Mouse (Mus musculus) CH12F3 (cell line): Measurements from ENCODE around the gene Crybb1.

Experiments
- in situ Hi-C: fragments of 300-500 bp; cut with MboI; formaldehyde crosslinking; loops from 2 replicates; pipeline ENCODE4 v1.14.3; 2020; ENCODE audit warnings: low sequenced_read_pairs

The Crybb1 gene

GRCm38 (mm10) chr5:112236631-112237030 lies 19.0 kb upstream of the Crybb1 start:
- in situ Hi-C loops, result loop anchor here (10.0 kb wide), 1 partner anchor 188 kb away; no protein-coding TSS in a partner anchor

GRCm38 (mm10) chr5:112237439-112237838 lies 18.2 kb upstream of the Crybb1 start:
- in situ Hi-C loops, result loop anchor here (10.0 kb wide), 1 partner anchor 187 kb away; no protein-coding TSS in a partner anchor

- in situ Hi-C loops, result loop anchor here (10.0 kb wide), 1 partner anchor 187 kb away; no protein-coding TSS in a partner anchor
Measured at GRCm38 (mm10) chr5:112237866-112238570, 17.6 kb upstream of the Crybb1 start.

DNA sequence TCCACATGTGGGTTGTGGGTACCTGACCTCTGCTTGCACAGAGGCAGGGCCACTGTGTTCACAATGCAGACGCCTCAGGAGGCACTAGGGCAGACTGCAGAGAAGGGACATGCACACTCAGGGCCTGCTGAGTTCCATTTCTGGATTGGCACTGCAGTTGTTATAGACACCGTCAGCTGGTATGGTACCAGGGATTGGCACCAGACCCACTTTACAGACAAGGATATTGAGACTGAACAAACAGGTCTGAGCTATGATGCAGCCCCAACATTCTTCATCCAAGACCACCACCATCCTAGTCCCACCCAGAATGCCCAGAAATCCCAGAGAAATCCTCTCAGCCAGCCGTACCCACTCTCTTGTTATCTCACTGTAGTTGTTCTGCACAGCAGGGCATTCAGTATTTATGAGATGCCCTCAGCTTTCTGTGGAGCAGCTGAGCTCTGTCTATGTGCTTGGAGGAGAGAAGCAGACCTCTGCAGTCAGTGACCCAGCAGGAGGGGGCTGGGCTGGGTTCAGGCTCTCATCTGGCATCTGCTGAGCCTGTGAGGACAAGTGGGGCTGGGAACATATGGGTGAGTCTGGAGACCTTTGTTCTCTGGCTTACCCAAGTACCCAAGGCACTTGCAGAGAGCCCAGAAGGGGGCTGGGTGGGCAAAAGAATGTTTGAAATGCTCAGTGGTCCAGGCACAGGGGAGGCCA lies 16.7 kb upstream of the Crybb1 start:
- in situ Hi-C loops, result loop anchor here (10.0 kb wide), 1 partner anchor 186 kb away; no protein-coding TSS in a partner anchor

DNA sequence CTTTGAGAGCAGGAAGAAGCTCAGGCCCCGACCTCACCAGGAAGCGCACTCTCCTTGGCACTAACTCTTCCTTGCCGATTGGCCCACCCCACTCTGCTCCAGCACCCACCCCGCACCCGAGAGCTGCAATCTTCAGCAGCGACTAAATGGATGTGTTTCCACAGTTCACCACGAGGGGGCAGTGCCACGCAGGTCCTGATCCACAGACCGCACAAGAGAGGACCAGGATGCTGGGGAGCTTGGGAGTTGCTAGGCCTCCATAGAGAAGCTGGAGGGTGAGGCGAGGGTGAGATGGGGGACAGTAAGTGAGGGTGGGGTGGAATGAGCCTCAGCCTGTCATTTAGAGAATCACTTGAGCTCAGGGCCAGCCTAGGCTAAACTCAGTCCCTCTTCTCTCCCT lies 14.9 kb upstream of the Crybb1 start:
- in situ Hi-C loops, result loop anchor here (10.0 kb wide), 1 partner anchor 84 kb away; the partner anchor contains the start of gene Tfip11

- in situ Hi-C loops, result loop anchor here (10.0 kb wide), 1 partner anchor 83 kb away; the partner anchor contains the start of gene Tfip11
Measured at GRCm38 (mm10) chr5:112241849-112242248, 13.8 kb upstream of the Crybb1 start.

GRCm38 (mm10) chr5:112242361-112242778 lies 13.2 kb upstream of the Crybb1 start:
- in situ Hi-C loops, result loop anchor here (10.0 kb wide), 1 partner anchor 82 kb away; the partner anchor contains the start of gene Tfip11

- in situ Hi-C loops, result loop anchor here (10.0 kb wide), 1 partner anchor 82 kb away; the partner anchor contains the start of gene Tfip11
Measured at GRCm38 (mm10) chr5:112243041-112243440, 12.6 kb upstream of the Crybb1 start.

DNA sequence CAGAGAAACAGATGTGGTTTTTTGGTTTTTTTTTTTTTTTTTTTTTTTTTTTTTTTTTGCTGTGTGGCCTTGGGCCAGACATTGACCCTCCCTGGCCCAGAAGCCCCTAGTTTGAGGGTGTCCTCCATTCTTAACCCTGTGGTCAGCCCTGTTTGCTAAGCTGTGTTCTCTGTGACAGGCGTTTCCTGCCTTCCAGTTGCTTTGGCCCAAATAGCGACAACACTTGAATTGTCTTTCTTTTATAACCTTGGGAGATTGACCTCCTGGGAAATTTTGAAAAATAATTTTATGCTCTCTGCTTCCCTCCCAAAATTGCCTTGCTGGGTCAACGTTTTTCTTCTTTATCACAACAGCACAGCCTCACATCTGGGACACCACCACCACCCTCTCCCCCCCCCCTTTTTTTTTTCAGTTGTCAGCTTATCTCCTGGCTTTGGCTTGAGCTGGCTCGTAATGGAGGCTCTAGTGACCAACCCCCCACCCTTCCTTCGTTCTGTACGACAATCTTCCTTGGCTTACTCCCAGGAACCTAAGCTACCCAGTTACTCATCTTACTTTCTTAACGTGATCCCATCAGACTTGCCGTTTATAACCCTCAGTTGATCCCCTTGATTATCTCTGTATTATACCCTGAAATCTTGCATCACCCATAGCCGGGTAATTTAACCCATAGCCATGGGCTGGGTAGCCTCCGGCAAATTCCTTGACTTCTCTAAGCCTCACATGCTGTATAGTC lies 11.9 kb upstream of the Crybb1 start:
- in situ Hi-C loops, result loop anchor here (10.0 kb wide), 1 partner anchor 81 kb away; the partner anchor contains the start of gene Tfip11

GRCm38 (mm10) chr5:112244275-112244562 lies 11.4 kb upstream of the Crybb1 start:
- in situ Hi-C loops, result loop anchor here (10.0 kb wide), 1 partner anchor 81 kb away; the partner anchor contains the start of gene Tfip11

DNA sequence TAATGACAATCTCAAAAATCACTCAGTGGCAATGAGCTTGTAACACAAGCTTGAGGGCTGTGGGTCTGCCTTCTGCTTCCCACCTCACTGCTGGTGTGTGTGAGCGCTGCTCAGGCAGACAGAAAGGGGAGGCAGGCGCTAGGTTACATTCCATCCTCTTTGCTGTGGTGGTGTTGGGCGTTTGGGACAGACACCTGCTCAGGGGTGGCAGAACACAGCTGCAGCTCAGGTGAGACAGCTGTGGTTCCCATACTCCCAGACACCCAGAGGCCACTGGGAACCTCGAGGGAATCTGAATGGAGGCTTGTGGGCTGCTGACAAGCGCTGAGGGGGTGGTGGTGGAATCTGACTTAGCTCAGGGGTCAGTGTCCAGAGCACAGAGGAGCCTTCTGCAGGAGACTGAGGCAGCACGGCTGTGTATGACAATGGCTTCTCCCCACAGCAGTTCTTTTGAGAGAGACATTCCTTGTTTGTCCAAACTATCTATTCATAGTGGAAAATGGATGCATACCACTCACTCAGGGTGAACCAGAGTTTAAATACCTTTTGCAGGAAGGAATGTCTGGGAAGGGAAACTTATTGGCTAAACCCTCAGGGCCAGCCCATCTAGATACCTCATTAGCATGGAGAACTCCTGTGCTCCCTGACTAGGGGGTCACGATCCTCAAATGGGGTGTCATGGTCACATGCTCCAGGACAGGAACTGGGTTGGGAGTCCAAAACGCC lies 10.6 kb upstream of the Crybb1 start:
- in situ Hi-C loops, result loop anchor here (10.0 kb wide), 1 partner anchor 80 kb away; the partner anchor contains the start of gene Tfip11

- in situ Hi-C loops, result loop anchor here (10.0 kb wide), 1 partner anchor 77 kb away; the partner anchor contains the start of gene Tfip11
Measured at GRCm38 (mm10) chr5:112247399-112247798, 8.2 kb upstream of the Crybb1 start.

GRCm38 (mm10) chr5:112249106-112249505 lies 6.5 kb upstream of the Crybb1 start:
- in situ Hi-C loops, result loop anchor here (10.0 kb wide), 1 partner anchor 76 kb away; the partner anchor contains the start of gene Tfip11

DNA sequence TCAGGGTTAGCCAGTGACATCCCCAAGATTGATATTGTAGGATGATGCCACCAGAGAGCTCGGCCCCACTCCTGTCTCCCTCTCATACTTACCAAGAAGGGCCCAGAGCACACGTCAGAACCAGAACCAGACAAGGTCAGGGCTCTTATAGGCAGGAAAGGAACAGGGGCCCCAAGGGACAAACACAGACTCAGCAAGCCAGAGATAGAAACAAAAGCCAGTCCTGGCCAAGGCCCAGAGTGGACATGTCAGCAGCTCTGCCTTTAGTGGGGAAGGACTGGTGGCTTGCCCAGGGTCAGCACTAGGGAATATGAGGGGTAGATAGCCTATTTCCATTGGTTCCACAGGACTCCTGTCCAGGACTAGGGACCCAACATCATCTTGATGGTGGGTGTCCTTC lies 3.2 kb upstream of the Crybb1 start, which contains the start of gene Cryba4:
TSS of gene Cryba4 (minus strand) at position 119 of the 400 bp plus-strand sequence.
- in situ Hi-C loops, result no loop called here

DNA sequence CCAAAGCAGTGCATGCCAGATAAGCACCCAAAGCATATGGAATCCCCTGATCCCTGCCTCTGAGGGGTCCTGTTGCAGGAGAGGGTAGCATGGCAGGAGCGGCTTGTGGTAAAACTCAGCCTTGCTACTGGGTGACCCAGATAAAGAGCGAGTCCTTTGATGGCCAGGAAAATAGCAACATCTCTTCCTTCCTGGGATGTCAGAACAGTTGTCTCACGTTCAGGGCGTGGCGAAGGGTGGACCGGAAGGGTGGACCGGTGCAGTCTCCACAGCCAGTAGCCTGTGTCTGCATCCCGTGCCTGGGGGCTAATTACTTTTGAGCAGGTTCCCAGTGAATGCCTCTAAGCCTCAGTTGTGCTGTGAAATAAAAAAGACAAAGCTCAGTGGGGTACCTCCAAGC lies 2.4 kb upstream of the Crybb1 start:
- in situ Hi-C loops, result no loop called here

- in situ Hi-C loops, result no loop called here
Measured at GRCm38 (mm10) chr5:112254282-112254806, 1.3 kb upstream of the Crybb1 start.

DNA sequence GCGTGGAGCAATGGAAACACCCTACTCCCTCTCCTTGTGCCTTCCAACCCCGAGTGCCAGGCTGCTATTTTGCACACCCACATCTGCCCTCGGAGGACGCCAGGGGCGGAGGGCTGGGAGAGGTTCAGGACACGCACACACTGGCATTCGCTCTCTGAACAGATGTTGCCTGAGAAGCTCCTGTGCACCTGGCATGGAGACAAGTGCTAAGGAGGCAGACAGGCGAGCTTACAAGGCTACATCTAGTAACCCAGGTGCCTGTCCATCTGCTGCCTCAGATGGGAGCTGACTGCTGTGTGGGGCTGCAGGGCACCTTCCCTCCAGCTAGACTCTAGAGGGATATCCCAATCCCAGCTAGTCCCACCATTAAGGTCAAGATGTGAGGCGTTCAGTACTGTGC lies 842 bp downstream of the Crybb1 start:
- in situ Hi-C loops, result no loop called here

DNA sequence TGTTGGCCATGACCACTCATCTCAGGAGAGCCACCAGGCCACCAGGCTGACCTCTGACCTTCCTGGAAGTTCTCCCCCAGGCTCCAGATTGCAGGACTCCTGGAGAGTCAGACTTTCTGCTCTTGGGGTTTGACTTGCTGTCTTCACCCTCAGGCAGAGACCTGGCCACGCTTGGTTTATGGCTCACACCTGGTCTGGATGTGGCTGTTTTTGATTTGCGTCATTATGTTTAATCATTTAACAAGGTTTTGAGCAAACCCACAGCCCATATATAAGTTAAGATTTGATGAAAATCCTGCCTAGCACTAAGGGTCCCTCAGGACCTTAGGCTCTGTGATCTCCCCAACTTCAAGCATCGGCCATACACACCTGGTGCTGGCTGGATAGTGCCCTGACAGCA lies 2.3 kb downstream of the Crybb1 start:
- in situ Hi-C loops, result no loop called here

- in situ Hi-C loops, result no loop called here
Measured at GRCm38 (mm10) chr5:112259862-112260650, 4.4 kb downstream of the Crybb1 start.
